Mouse (Mus musculus) heart, embryonic 16.5 days (tissue): ENCODE results near the gene Mars2. TPM values are rescaled to one million over a fixed set of nuclear protein-coding genes. Genes with fewer than 3 reads are reported as not detected.

Experiments used
- ATAC-seq: fragments of 200-750 bp; cut with Nextera tagmentation; replicated peaks from 2 replicates; pipeline ENCODE4 v1.8.0; 2017; ENCODE audit warnings: moderate number of reproducible peaks; ENCODE audit not compliant: insufficient read depth, low FRiP score; ENCODE audit errors: extremely low read depth
- H3K27ac ChIP-seq: fragments of 300-500 bp; sonication (generic); 2 replicates; pipeline ENCODE4 v1.5.1; 2014; ENCODE audit warnings: mild to moderate bottlenecking, low read length, control low read depth, moderate library complexity
- H3K27me3 ChIP-seq: fragments of 300-500 bp; sonication (generic); 2 replicates; pipeline ENCODE4 v1.6.1; 2014; ENCODE audit warnings: low read length, mixed read lengths; ENCODE audit not compliant: control insufficient read depth, insufficient read depth
- H3K36me3 ChIP-seq: fragments of 300-500 bp; sonication (generic); 2 replicates; pipeline ENCODE4 v1.6.1; 2014; ENCODE audit not compliant: control insufficient read depth, insufficient read depth
- H3K4me1 ChIP-seq: fragments of 300-500 bp; sonication (generic); 2 replicates; pipeline ENCODE4 v1.6.1; 2014; ENCODE audit warnings: low read length, mixed read lengths; ENCODE audit not compliant: control insufficient read depth, insufficient read depth
- H3K4me2 ChIP-seq: fragments of 300-500 bp; sonication (generic); 2 replicates; pipeline ENCODE4 v1.6.1; 2014; ENCODE audit warnings: low read depth, mild to moderate bottlenecking, control low read depth, low read length
- H3K4me3 ChIP-seq: fragments of 300-500 bp; sonication (generic); 2 replicates; pipeline ENCODE4 v1.5.1; 2014; ENCODE audit warnings: mild to moderate bottlenecking, control low read depth, low read length
- H3K9ac ChIP-seq: fragments of 300-500 bp; sonication (generic); 2 replicates; pipeline ENCODE4 v1.6.1; 2014; ENCODE audit warnings: low read length, control low read depth
- H3K9me3 ChIP-seq: fragments of 300-500 bp; sonication (generic); replicated peaks from 2 replicates; pipeline ENCODE4 v1.6.1; 2016; ENCODE audit warnings: low read length; ENCODE audit not compliant: control insufficient read depth
- WGBS: fragments of 180-500 bp; shearing (Covaris S2); extraction: QIAGEN DNeasy Blood & Tissue Kit; methylation state at CpG from one replicate; pipeline ENCODE4 v1.1.7; 2014; 5-methylcytosine and 5-hydroxymethylcytosine counted together
- polyA plus RNA-seq: library from polyadenylated mRNA; unstranded; fragments of >200 nt; fragmentation: Nextera tagmentation; extraction: Ambion mirVana; gene quantifications from 2 replicates; pipeline ENCODE4 v1.2.1, GENCODE M21; 2015

Mars2 gene
- polyA plus RNA-seq, 1 experiment from 2014 or later, result 3.8 TPM

- H3K36me3 ChIP-seq, result no peaks in the 10 kb centered on the region
- ATAC-seq, result no peak
- H3K4me3 ChIP-seq, result no peak overlapping the region
- no peaks in the 10 kb centered on the region for H3K27me3 ChIP-seq
- H3K9me3 ChIP-seq, result no peaks in the 10 kb centered on the region
- H3K4me1 ChIP-seq, result no peaks in the 10 kb centered on the region
- H3K4me2 ChIP-seq, result no peak overlapping the region
- no peak overlapping the region for H3K9ac ChIP-seq
- H3K27ac ChIP-seq, result no peak overlapping the region
- WGBS, result 75% methylated on average over 8 of the region's 8 CpGs
Observed at GRCm38 (mm10) chr1:55228256-55228884, 8.6 kb upstream of the Mars2 start.

- Histone ChIP-seq H3K4me1 (peaks cover 18% of the 10 kb centered on the region), H3K36me3 (no peaks in the 10 kb centered on the region), H3K4me3 (no peak overlapping the region), H3K9me3 (no peaks in the 10 kb centered on the region), H3K4me2 (no peak overlapping the region), H3K27me3 (no peaks in the 10 kb centered on the region), H3K9ac (no peak overlapping the region), H3K27ac (no peak overlapping the region)
- no peak for ATAC-seq
- 59% methylated on average over 16 of the region's 16 CpGs for WGBS
Observed at GRCm38 (mm10) chr1:55234910-55235520, 2.0 kb upstream of the Mars2 start.

- Histone ChIP-seq H3K4me1 (peaks cover 22% of the 10 kb centered on the region), H3K36me3 (no peaks in the 10 kb centered on the region), H3K4me2 (peak overlapping the region; percentile 99), H3K27me3 (no peaks in the 10 kb centered on the region), H3K4me3 (peak overlapping the region; percentile 92), H3K9ac (peak overlapping the region; percentile 45), H3K27ac (no peak overlapping the region), H3K9me3 (no peaks in the 10 kb centered on the region)
- ATAC-seq, result no peak
- 32% methylated on average over 5 of the region's 5 CpGs for WGBS
Observed at GRCm38 (mm10) chr1:55236487-55236886, 490 bp upstream of the Mars2 start.

GRCm38 (mm10) chr1:55237643-55238161 lies 725 bp downstream of the Mars2 start:
- Histone ChIP-seq H3K4me1 (peaks cover 22% of the 10 kb centered on the region), H3K27me3 (no peaks in the 10 kb centered on the region), H3K36me3 (0 out of 2 replicates have a peak, but pooled peaks cover 2% of the 10 kb centered on the region), H3K4me3 (peak overlapping the region; percentile 92), H3K27ac (peak overlapping the region; percentile 65), H3K9ac (peak overlapping the region; percentile 82), H3K4me2 (peak overlapping the region; percentile 99), H3K9me3 (no peaks in the 10 kb centered on the region)
- under 1% methylated on average over 23 of the region's 23 CpGs for WGBS
- peak; percentile 34 for ATAC-seq

- no peak for ATAC-seq
- no peaks in the 10 kb centered on the region for H3K27me3 ChIP-seq
- H3K27ac ChIP-seq, result no peak overlapping the region
- H3K9ac ChIP-seq, result peak overlapping the region; percentile 82
- H3K36me3 ChIP-seq, result 0 out of 2 replicates have a peak, but pooled peaks cover 2% of the 10 kb centered on the region
- WGBS, result 36% methylated on average over 13 of the region's 13 CpGs
- peak overlapping the region; percentile 92 for H3K4me3 ChIP-seq
- peaks cover 22% of the 10 kb centered on the region for H3K4me1 ChIP-seq
- H3K4me2 ChIP-seq, result peak overlapping the region; percentile 99
- H3K9me3 ChIP-seq, result no peaks in the 10 kb centered on the region
Observed at GRCm38 (mm10) chr1:55238496-55238895, 1.5 kb downstream of the Mars2 start.

- peak overlapping the region; percentile 92 for H3K4me3 ChIP-seq
- whole genome bisulfite sequencing, result 0% methylated on average over 1 of the region's 1 CpGs
Observed at GRCm38 (mm10) chr1:55239237-55239636, 2.3 kb downstream of the Mars2 start.

GRCm38 (mm10) chr1:55246374-55246773 lies 9.4 kb downstream of the Mars2 start:
- Histone ChIP-seq H3K27me3 (no peaks in the 10 kb centered on the region), H3K36me3 (0 out of 2 replicates have a peak, but pooled peaks cover 2% of the 10 kb centered on the region), H3K27ac (no peak overlapping the region), H3K9me3 (no peaks in the 10 kb centered on the region), H3K9ac (no peak overlapping the region), H3K4me3 (no peak overlapping the region), H3K4me1 (no peaks in the 10 kb centered on the region), H3K4me2 (no peak overlapping the region)
- WGBS, result 83% methylated on average over 2 of the region's 2 CpGs
- no peak for ATAC-seq

More at GRCm38 (mm10) chr1:55239237-55239636, 2.3 kb downstream of the Mars2 start:
- Histone ChIP-seq H3K27me3 (no peaks in the 10 kb centered on the region), H3K4me2 (peak overlapping the region; percentile 99), H3K4me1 (peaks cover 22% of the 10 kb centered on the region), H3K9me3 (no peaks in the 10 kb centered on the region), H3K36me3 (0 out of 2 replicates have a peak, but pooled peaks cover 2% of the 10 kb centered on the region), H3K27ac (no peak overlapping the region), H3K9ac (peak overlapping the region; percentile 21; the same call in 1 of the 2 replicates)
- ATAC-seq, result no peak

- ATAC-seq, result no peak
- H3K4me2 ChIP-seq, result no peak overlapping the region
- H3K27me3 ChIP-seq, result no peaks in the 10 kb centered on the region
- no peaks in the 10 kb centered on the region for H3K36me3 ChIP-seq
- WGBS, result 10% methylated on average over 2 of the region's 2 CpGs
- H3K4me3 ChIP-seq, result no peak overlapping the region
- no peak overlapping the region for H3K27ac ChIP-seq
- no peaks in the 10 kb centered on the region for H3K9me3 ChIP-seq
- no peaks in the 10 kb centered on the region for H3K4me1 ChIP-seq
- H3K9ac ChIP-seq, result no peak overlapping the region
Observed at GRCm38 (mm10) chr1:55264385-55264784, 27.4 kb downstream of the Mars2 start.

- Histone ChIP-seq H3K9ac (no peak overlapping the region), H3K4me2 (no peak overlapping the region), H3K4me3 (no peak overlapping the region), H3K4me1 (no peaks in the 10 kb centered on the region), H3K27ac (no peak overlapping the region), H3K36me3 (no peaks in the 10 kb centered on the region), H3K9me3 (no peaks in the 10 kb centered on the region), H3K27me3 (no peaks in the 10 kb centered on the region)
- 59% methylated on average over 2 of the region's 2 CpGs for WGBS
- ATAC-seq, result no peak
Observed at GRCm38 (mm10) chr1:55265447-55265846, 28.5 kb downstream of the Mars2 start.
